Mouse (Mus musculus) hematopoietic stem cell, adult 5-6 weeks (primary cell): ENCODE measurements around the gene Olfr286. TPM values are rescaled to one million over a fixed set of nuclear protein-coding genes. Genes with fewer than 3 reads are reported as not detected.

Experiments
- total RNA-seq: library from RNA; stranded (forward); fragments of 172-1452, 232-1000 nt; gene quantifications from 2 replicates; pipeline ENCODE4 v1.2.3, GENCODE M21; 2017

Olfr286 gene
- total RNA-seq, 1 experiment from 2014 or later, result not detected

Other genes with a start within 250 kb of the Olfr286 start
- gene Col2a1, start 229.8 kb downstream of the Olfr286 start, total RNA-seq, result not detected in 2 replicates
- 38.0 and 41.3 TPM in 2 replicates for gene Pfkm, start 141.9 kb downstream of the Olfr286 start, total RNA-seq
- 58.2 and 63.0 TPM in 2 replicates for gene Senp1, start 140.7 kb downstream of the Olfr286 start, total RNA-seq
- 17.2 and 20.4 TPM in 2 replicates for gene Asb8, start 68.8 kb downstream of the Olfr286 start, total RNA-seq
- 0.10 TPM in 1 of 2 replicates, not detected in the other for gene Ccdc184, start 67.3 kb downstream of the Olfr286 start, total RNA-seq
- gene Olfr288, start 38.9 kb downstream of the Olfr286 start, total RNA-seq, result not detected in 2 replicates
- not detected in 2 replicates for gene Gm44579, start 13.5 kb downstream of the Olfr286 start, total RNA-seq
- gene Olfr287, start 13.4 kb downstream of the Olfr286 start, total RNA-seq, result not detected in 2 replicates
- not detected in 2 replicates for gene H1fnt, start 22.8 kb upstream of the Olfr286 start, total RNA-seq
- gene Zfp641, start 61.7 kb upstream of the Olfr286 start, total RNA-seq, result not detected in 2 replicates
- not detected in 2 replicates for gene Olfr285, start 82.9 kb upstream of the Olfr286 start, total RNA-seq
- not detected in 2 replicates for gene Olfr284, start 106.5 kb upstream of the Olfr286 start, total RNA-seq
- not detected in 2 replicates for gene Olfr283, start 146.5 kb upstream of the Olfr286 start, total RNA-seq
- gene Olfr282, start 196.8 kb upstream of the Olfr286 start, total RNA-seq, result not detected in 2 replicates
- gene Olfr281, start 218.1 kb upstream of the Olfr286 start, total RNA-seq, result not detected in 2 replicates
- not detected in 2 replicates for gene OR5BS1P, start 235.4 kb upstream of the Olfr286 start, total RNA-seq
- gene Lalba, start 248.3 kb upstream of the Olfr286 start, total RNA-seq, result not detected in 2 replicates